Mouse (Mus musculus) CH12.LX (cell line): ENCODE measurements around the gene Cep164. TPM values are rescaled to one million over a fixed set of nuclear protein-coding genes. Genes with fewer than 3 reads are reported as not detected.
"Not testable (repeated sequence)": the region's sequence is repeated elsewhere in the genome, so short reads cannot be mapped to it uniquely, and the experiment has no call there.

Experiments used
- DNase-seq: peaks from one replicate; pipeline ENCODE4 v3.0.0-alpha.2; 2013; ENCODE audit errors: extremely low read depth
- H3K27ac ChIP-seq: 2 replicates; pipeline ENCODE4 v1.5.1; 2012; ENCODE audit warnings: low read depth, mild to moderate bottlenecking, control low read depth, moderate library complexity; ENCODE audit not compliant: insufficient read depth
- H3K27me3 ChIP-seq: replicated peaks from 2 replicates; pipeline ENCODE3; 2012; ENCODE audit warnings: inconsistent platforms
- H3K36me3 ChIP-seq, 2 experiments: replicated peaks in 1 of 2; 2 replicates each; pipeline versions ENCODE3 to v1.6.1; 2012; ENCODE audit warnings: inconsistent platforms in 1 of 2, low read length in 1 of 2, mild to moderate bottlenecking in 1 of 2, mixed read lengths in 1 of 2, moderate library complexity in 1 of 2; ENCODE audit not compliant: control insufficient read depth in 1 of 2, insufficient read depth in 1 of 2
- H3K4me1 ChIP-seq, 2 experiments: 2 replicates each; pipeline ENCODE4 v1.6.1; 2012; ENCODE audit warnings: inconsistent platforms in 1 of 2, moderate library complexity in 1 of 2; ENCODE audit not compliant: insufficient read depth in 2 of 2, control insufficient read depth in 1 of 2
- H3K4me2 ChIP-seq: 2 replicates; pipeline ENCODE4 v1.6.1; 2012; ENCODE audit warnings: low read depth, mild to moderate bottlenecking, control low read depth; ENCODE audit not compliant: poor library complexity, insufficient read depth, severe bottlenecking
- H3K4me3 ChIP-seq, 3 experiments: fragments of 150-350 bp in 1 of 3; sonication (generic) in 1 of 3; replicated peaks in 1 of 3; 2 replicates each; pipeline versions ENCODE3 to v1.5.1; 2011 to 2012; ENCODE audit warnings: low read depth in 2 of 3, low read length in 2 of 3, mild to moderate bottlenecking in 2 of 3, moderate library complexity in 2 of 3, control low read depth in 1 of 3, improper control_type of control experiment in 1 of 3, inconsistent platforms in 1 of 3, mixed read lengths in 1 of 3; ENCODE audit not compliant: poor library complexity in 1 of 3
- H3K79me2 ChIP-seq: replicated peaks from 2 replicates; pipeline ENCODE4 v1.6.1; 2012; ENCODE audit warnings: mild to moderate bottlenecking, moderate library complexity; ENCODE audit not compliant: control insufficient read depth, poor library complexity, insufficient read depth, severe bottlenecking; ENCODE audit errors: extremely low read depth
- H3K9ac ChIP-seq: 2 replicates; pipeline ENCODE4 v1.6.1; 2012; ENCODE audit warnings: low read depth, mild to moderate bottlenecking, control low read depth, moderate library complexity; ENCODE audit not compliant: insufficient read depth
- H3K9me3 ChIP-seq: replicated peaks from 2 replicates; pipeline ENCODE3; 2012; ENCODE audit warnings: low read length, inconsistent platforms, mixed read lengths
- CHD2 ChIP-seq: IDR thresholded peaks from 2 replicates; pipeline ENCODE4 v1.6.1; 2011; ENCODE audit warnings: low read length, improper control_type of control experiment
- CTCF ChIP-seq, 2 experiments: IDR thresholded peaks in 1 of 2; conservative IDR thresholded peaks in 1 of 2; 2 replicates each; pipeline ENCODE4 v1.5.1; 2011 to 2012; ENCODE audit warnings: low read depth in 2 of 2, low read length in 2 of 2, improper control_type of control experiment in 1 of 2, inconsistent platforms in 1 of 2, mild to moderate bottlenecking in 1 of 2, moderate library complexity in 1 of 2
- ETS1 ChIP-seq: conservative IDR thresholded peaks from 2 replicates; pipeline ENCODE4 v1.6.1; 2012; ENCODE audit warnings: low read depth, mild to moderate bottlenecking, inconsistent platforms, low read length, improper control_type of control experiment, moderate library complexity
- IRF4 ChIP-seq: IDR thresholded peaks from 2 replicates; pipeline ENCODE4 v1.6.1; 2014; ENCODE audit warnings: low read depth, mild to moderate bottlenecking, inconsistent platforms, low read length, improper control_type of control experiment
- JUND ChIP-seq: conservative IDR thresholded peaks from 2 replicates; pipeline ENCODE4 v1.6.1; 2011; ENCODE audit warnings: low read depth, low read length, improper control_type of control experiment
- MAFK ChIP-seq: IDR thresholded peaks from 2 replicates; pipeline ENCODE4 v1.6.1; 2011; ENCODE audit warnings: low read length, improper control_type of control experiment; ENCODE audit not compliant: insufficient replicate concordance
- MYC ChIP-seq: IDR thresholded peaks from 2 replicates; pipeline ENCODE4 v1.6.1; 2011; ENCODE audit warnings: low read depth, mild to moderate bottlenecking, improper control_type of control experiment, low read length
- NRF1 ChIP-seq: IDR thresholded peaks from 2 replicates; pipeline ENCODE4 v1.6.1; 2014; ENCODE audit warnings: low read depth, mild to moderate bottlenecking, inconsistent platforms, low read length, improper control_type of control experiment, moderate library complexity
- POLR2AphosphoS2 ChIP-seq: IDR thresholded peaks from 2 replicates; pipeline ENCODE4 v1.6.1; 2011; ENCODE audit warnings: low read depth, low read length, improper control_type of control experiment
- RAD21 ChIP-seq: IDR thresholded peaks from 2 replicates; pipeline ENCODE4 v1.6.1; 2011; ENCODE audit warnings: low read depth, mild to moderate bottlenecking, low read length, improper control_type of control experiment, moderate library complexity
- RCOR1 ChIP-seq: conservative IDR thresholded peaks from 2 replicates; pipeline ENCODE4 v1.6.1; 2012; ENCODE audit warnings: low read depth, mild to moderate bottlenecking, inconsistent platforms, low read length, improper control_type of control experiment
- SIN3A ChIP-seq: IDR thresholded peaks from 2 replicates; pipeline ENCODE4 v1.6.1; 2012; ENCODE audit warnings: low read length, improper control_type of control experiment, inconsistent platforms
- SMC3 ChIP-seq: IDR thresholded peaks from 2 replicates; pipeline ENCODE4 v1.6.1; 2011; ENCODE audit warnings: low read depth, low read length, improper control_type of control experiment
- UBTF ChIP-seq: IDR thresholded peaks from 2 replicates; pipeline ENCODE4 v1.6.1; 2012; ENCODE audit warnings: low read depth, mild to moderate bottlenecking, inconsistent platforms, low read length, improper control_type of control experiment, moderate library complexity
- USF2 ChIP-seq: conservative IDR thresholded peaks from 2 replicates; pipeline ENCODE4 v1.6.1; 2011; ENCODE audit warnings: low read depth, low read length, improper control_type of control experiment
- ZKSCAN1 ChIP-seq: IDR thresholded peaks from 2 replicates; pipeline ENCODE4 v1.6.1; 2012; ENCODE audit warnings: low read depth, inconsistent platforms, low read length, improper control_type of control experiment, borderline replicate concordance
- dilution Hi-C: fragments of 300-500 bp; cut with MboI; formaldehyde crosslinking; loops from 2 replicates; pipeline ENCODE4 v1.14.3; 2020; ENCODE audit warnings: low sequenced_read_pairs; ENCODE audit not compliant: extremely low pct_unique_long_range_greater_than_20kb, extremely low pct_ligation_motif_present
- in situ Hi-C: fragments of 300-500 bp; cut with MboI; formaldehyde crosslinking; loops from 3 replicates; pipeline ENCODE4 v1.14.3; 2019; ENCODE audit warnings: low sequenced_read_pairs, low pct_ligation_motif_present, low pct_unique_long_range_greater_than_20kb, mixed read lengths
- polyA plus RNA-seq: library from polyadenylated mRNA; unstranded; fragments of >175 nt; gene quantifications from 2 replicates; pipeline ENCODE4 v1.2.1, GENCODE M21; 2012; ENCODE audit warnings: low read depth; ENCODE audit not compliant: insufficient read length
- total RNA-seq, 2 experiments: library from RNA; depleted of rRNA; stranded (reverse); fragments of 300-350 nt in 1 of 2; fragments of >200 nt in 1 of 2; gene quantifications; 2 replicates each; pipeline ENCODE4 v1.2.3; 2012 to 2014

The Cep164 gene
- total and polyA plus RNA-seq, 3 experiments = 14.2 to 22.7 (median 21.7) TPM

DNA sequence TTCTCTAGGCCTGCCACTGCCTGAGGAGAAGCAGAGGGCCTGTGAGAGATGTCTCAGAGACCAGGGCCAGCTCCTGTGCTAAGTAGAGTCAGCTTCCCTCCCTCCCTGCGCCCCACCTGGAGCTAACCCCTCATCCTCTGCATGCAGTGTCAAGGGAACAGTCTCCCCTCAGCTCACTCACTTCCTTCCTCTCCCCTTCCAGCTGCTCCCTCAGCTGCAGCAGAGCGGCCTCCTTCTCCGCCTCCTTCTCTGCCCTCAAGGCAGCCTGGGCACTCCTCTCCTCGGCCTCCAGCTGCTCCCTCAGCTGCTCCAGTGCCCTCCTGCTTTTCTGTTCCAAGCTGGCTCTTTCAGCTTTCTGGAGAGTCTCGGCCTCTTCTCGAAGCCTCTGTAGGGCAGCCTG, 49.3 kb downstream of the Cep164 start:
- no peak overlapping the region for H3K9ac ChIP-seq
- no peak overlapping the region for H3K4me3 ChIP-seq
- no peaks in the 10 kb centered on the region for H3K27me3 ChIP-seq
- in situ Hi-C loops = no loop called here
- H3K4me2 ChIP-seq = no peak overlapping the region
- H3K27ac ChIP-seq = no peak overlapping the region
- H3K9me3 ChIP-seq = no peaks in the 10 kb centered on the region
- TF ChIP-seq POLR2AphosphoS2 (no peak), JUND (no peak), USF2 (no peak), ZKSCAN1 (no peak), CHD2 (no peak), NRF1 (no peak), MAFK (no peak), MYC (no peak), IRF4 (no peak), SIN3A (no peak), RCOR1 (no peak)
- no peaks in the 10 kb centered on the region for H3K79me2 ChIP-seq
- no peaks in the 10 kb centered on the region for H3K4me1 ChIP-seq
- DNase-seq = no peak
- peaks cover 36 to 90% of the 10 kb centered on the region in 2 experiments for H3K36me3 ChIP-seq
- dilution Hi-C loops = no loop called here

DNA sequence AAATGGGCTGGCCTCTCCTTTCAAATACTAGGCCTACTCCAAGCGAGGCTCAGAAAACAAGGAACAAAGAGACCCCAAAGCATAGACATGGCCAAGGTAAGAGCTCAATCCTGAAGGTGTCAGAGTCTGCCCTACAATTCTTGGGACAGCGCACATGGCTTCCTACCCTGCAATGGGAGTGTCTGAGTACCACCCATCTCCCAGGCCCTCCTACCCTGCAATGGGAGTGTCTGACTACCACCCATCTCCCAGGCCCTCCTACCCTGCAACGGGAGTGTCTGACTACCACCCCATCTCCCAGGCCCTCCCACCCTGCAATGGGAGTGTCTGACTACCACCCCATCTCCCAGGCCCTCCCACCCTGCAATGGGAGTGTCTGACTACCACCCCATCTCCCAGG, 52.3 kb downstream of the Cep164 start:
- H3K4me1 ChIP-seq, H3K9ac ChIP-seq, H3K27me3 ChIP-seq, H3K9me3 ChIP-seq, DNase-seq, in situ Hi-C loops, H3K79me2 ChIP-seq, H3K27ac ChIP-seq, H3K4me3 ChIP-seq, H3K4me2 ChIP-seq, dilution Hi-C loops: not testable (repeated sequence)
- H3K36me3 ChIP-seq = peaks cover 58 to 89% of the 10 kb centered on the region in 2 experiments

DNA sequence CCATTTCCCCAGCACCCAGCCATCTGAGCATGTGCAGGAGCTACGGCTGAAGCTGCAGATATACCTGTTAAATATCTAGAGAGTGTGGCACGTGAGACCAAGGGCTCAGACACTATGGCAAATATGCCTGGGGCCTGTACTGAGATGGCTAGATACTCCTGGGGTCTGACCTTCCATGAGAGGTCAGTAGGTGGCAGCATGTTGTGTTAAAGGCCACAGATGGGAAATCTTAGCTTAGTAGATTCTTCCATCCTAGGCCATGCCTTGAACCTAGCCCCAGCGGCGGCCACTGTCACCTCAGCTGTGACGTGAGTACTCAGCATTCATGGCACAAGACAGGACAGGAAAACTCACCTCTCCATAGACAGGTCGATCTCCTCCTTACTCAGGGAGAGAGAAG, 54.4 kb downstream of the Cep164 start:
- dilution Hi-C loops = no loop called here
- Histone ChIP-seq H3K9me3 (no peaks in the 10 kb centered on the region), H3K36me3 (peaks cover 66 to 94% of the 10 kb centered on the region in 2 experiments)

More for the DNA sequence above, 54.4 kb downstream of the Cep164 start:
- Histone ChIP-seq H3K4me1 (no peaks in the 10 kb centered on the region), H3K4me2 (no peak overlapping the region), H3K27me3 (no peaks in the 10 kb centered on the region), H3K79me2 (no peaks in the 10 kb centered on the region), H3K27ac (no peak overlapping the region), H3K9ac (no peak overlapping the region), H3K4me3 (no peak overlapping the region)
- in situ Hi-C loops = no loop called here
- peak; percentile 20 for DNase-seq
- TF ChIP-seq RAD21 (peak; percentile 40), CTCF (conservative IDR thresholded peaks at IDR 0.05 in 1 of 2, IDR thresholded peaks at IDR 0.05 in 1 of 2; ENCODE audit: low read depth in 2 of 2, low read length in 2 of 2) (peak in 1 of 2 experiments; percentile 50; a peak in 2 of 4 replicates), ETS1 (no peak), SMC3 (peak; percentile 39), UBTF (no peak)
